Mouse (Mus musculus) testis, adult 2 months (tissue): ENCODE measurements around the gene Tmem208. TPM values are rescaled to one million over a fixed set of nuclear protein-coding genes. Genes with fewer than 3 reads are reported as not detected.

ENCODE experiments used
- H3K27ac ChIP-seq: fragments of 200-500 bp; 2 replicates; pipeline ENCODE4 v1.5.1; 2012; ENCODE audit warnings: low read depth, low read length; ENCODE audit not compliant: control insufficient read depth, insufficient read depth
- H3K27me3 ChIP-seq: fragments of 200-500 bp; 2 replicates; pipeline ENCODE4 v1.6.1; 2012; ENCODE audit warnings: mild to moderate bottlenecking, low read length, moderate library complexity; ENCODE audit not compliant: control insufficient read depth, insufficient read depth
- H3K36me3 ChIP-seq: fragments of 200-500 bp; 2 replicates; pipeline ENCODE4 v1.6.1; 2012; ENCODE audit warnings: mild to moderate bottlenecking, low read length; ENCODE audit not compliant: control insufficient read depth, insufficient read depth
- H3K4me1 ChIP-seq: fragments of 200-500 bp; 2 replicates; pipeline ENCODE4 v1.6.1; 2012; ENCODE audit warnings: low read length; ENCODE audit not compliant: control insufficient read depth, insufficient read depth
- H3K4me3 ChIP-seq: fragments of 200-500 bp; 2 replicates; pipeline ENCODE4 v1.5.1; 2012; ENCODE audit warnings: low read depth, mild to moderate bottlenecking, low read length, moderate library complexity, mixed read lengths; ENCODE audit not compliant: control insufficient read depth
- CTCF ChIP-seq: fragments of 200-500 bp; IDR thresholded peaks from 2 replicates; pipeline ENCODE4 v1.5.1; 2012; ENCODE audit warnings: low read depth, mild to moderate bottlenecking, inconsistent platforms, low read length, moderate library complexity; ENCODE audit not compliant: control insufficient read depth, insufficient read depth, insufficient replicate concordance
- POLR2A ChIP-seq: fragments of 200-500 bp; IDR thresholded peaks from 2 replicates; pipeline ENCODE4 v1.6.1; 2012; ENCODE audit warnings: low read depth, mild to moderate bottlenecking, inconsistent platforms, low read length, moderate library complexity; ENCODE audit not compliant: control insufficient read depth
- polyA plus RNA-seq: library from polyadenylated mRNA; depleted of rRNA; stranded (reverse); fragments of >200 nt; gene quantifications from 2 replicates; pipeline ENCODE4 v1.2.3, GENCODE M21; 2012; rRNA removed

Tmem208 gene
- polyA plus RNA-seq: 31.4 and 32.4 TPM in 2 replicates

DNA sequence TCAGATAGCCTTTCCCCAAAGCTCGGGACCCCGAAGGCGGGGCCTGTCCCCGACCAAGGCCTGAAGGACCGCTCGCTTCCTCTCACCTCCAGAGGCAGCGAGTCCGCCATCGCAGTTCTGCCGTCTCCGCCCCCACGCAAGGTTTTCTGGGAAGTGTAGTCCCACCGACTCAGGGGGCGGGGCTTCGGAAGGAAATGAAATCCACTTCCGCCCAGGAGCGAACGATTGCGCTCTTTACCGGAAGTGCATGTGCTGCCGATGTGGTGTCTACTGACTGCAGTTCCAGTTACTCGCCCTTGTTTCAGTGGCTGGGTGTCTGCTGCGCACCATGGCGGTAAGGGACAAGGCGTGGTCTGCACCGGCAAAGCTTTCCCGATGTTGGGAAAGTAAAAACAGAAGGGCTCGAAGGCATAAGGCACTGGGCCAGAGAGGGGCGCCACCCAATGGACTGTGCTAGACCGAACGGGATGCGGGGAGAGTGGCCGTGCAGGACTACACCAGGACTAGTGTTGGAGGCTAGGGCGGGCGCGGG is at the start of gene Tmem208, which contains the start of gene Lrrc29:
TSS of gene Tmem208 (plus strand) at position 214 of the 532 bp plus-strand sequence.
TSS of gene Lrrc29 (minus strand) at position 138 of the 532 bp plus-strand sequence.
- TF ChIP-seq POLR2A: peak; percentile 96
- no peak for TF ChIP-seq CTCF

DNA sequence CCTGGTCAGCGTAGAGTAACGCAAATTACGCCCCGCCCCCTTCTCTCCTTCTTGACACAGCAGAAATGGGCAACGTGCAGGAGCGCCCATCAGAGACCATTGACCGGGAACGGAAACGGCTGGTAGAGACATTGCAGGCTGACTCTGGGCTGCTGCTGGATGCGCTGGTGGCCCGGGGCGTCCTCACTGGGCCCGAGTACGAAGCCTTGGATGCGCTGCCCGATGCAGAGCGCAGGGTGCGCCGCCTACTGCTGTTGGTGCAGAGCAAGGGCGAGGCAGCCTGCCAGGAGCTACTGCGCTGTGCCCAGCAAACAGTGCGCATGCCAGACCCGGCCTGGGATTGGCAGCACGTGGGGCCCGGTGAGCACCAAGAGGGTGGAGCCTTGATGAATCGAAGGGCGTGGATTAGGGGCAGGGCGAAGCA is 47.2 kb upstream of the Tmem208 start:
- H3K4me1 ChIP-seq: peaks cover 12% of the 10 kb centered on the region
- no peaks in the 10 kb centered on the region for H3K36me3 ChIP-seq
- no peak for TF ChIP-seq CTCF
- no peak for TF ChIP-seq POLR2A
- no peak overlapping the region for H3K27ac ChIP-seq
- peak overlapping the region; percentile 23 for H3K4me3 ChIP-seq
- H3K27me3 ChIP-seq: no peaks in the 10 kb centered on the region

More for the DNA sequence above, at the start of gene Tmem208, which contains the start of gene Lrrc29:
- Histone ChIP-seq H3K4me3 (peak within 1 kb of the TSS; percentile 89), H3K27ac (peak within 1 kb of the TSS; percentile 91), H3K36me3 (no peaks in the 10 kb centered on the region; the same call in 1 of the 2 replicates), H3K4me1 (peaks cover 6% of the 10 kb centered on the region), H3K27me3 (no peaks in the 10 kb centered on the region)

DNA sequence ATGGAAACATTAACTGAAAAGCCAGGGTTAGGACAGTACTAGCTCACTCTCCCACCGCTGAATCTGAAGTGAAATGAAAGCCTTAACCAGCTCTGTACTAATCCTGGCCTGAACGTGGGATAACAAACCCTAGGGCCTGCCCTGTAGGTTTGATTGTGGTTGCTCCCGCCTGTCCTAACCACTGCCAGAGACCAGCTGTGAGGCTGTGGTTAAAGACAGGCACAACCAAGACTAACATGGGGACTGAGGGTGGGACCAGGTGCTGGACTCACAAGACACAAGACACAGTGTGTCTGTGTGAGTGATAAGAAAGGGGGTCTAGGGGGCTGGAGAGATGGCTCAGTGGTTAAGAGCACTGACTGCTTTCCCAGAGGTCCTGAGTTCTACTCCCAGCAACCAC is 45.6 kb upstream of the Tmem208 start:
- H3K4me3 ChIP-seq: no peak overlapping the region
- no peaks in the 10 kb centered on the region for H3K27me3 ChIP-seq
- no peak for TF ChIP-seq CTCF
- TF ChIP-seq POLR2A: no peak
- H3K36me3 ChIP-seq: no peaks in the 10 kb centered on the region
- no peak overlapping the region for H3K27ac ChIP-seq
- peaks cover 12% of the 10 kb centered on the region for H3K4me1 ChIP-seq

DNA sequence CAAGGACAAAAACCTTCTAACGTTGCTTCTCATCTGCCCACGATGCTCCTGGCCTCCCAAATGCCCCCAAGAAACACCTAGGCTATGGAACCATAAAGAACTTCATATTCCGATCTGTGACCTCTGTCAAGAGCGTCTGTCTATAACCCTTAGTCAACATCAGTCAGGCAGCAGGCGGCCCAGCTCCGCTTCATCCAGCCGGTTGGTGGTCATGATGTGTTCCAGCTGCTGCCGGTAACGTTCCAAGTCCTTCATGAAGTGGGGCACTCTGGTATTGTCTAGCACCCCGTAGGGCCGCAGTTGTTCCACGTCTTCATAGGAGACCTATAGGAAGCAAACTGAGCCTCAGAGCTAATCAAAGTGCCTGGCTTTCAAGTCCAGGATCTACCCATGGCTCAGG is 44.3 kb upstream of the Tmem208 start:
- Histone ChIP-seq H3K27ac (no peak overlapping the region), H3K4me1 (peaks cover 7% of the 10 kb centered on the region), H3K4me3 (no peak overlapping the region), H3K36me3 (no peaks in the 10 kb centered on the region), H3K27me3 (no peaks in the 10 kb centered on the region)
- TF ChIP-seq CTCF (no peak), POLR2A (no peak)

DNA sequence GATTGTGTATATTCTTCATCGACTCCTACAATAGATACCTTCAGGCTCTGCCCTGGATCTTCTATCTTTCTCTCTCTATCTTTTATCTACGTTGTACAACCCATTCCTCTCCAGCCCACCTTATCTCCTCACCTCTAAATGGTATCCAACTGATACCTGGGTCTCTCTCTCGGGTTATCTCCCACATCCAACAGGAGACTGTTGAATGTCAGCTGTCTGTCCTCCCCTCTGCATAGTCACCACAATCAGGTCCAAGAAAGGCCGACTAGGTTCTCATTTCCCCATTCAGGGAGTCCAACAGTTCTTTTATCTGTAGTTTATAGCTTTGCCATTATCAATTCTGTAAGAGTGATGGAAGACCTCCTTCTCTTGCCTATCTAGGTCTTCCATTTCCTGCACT is 43.9 kb upstream of the Tmem208 start:
- Histone ChIP-seq H3K27me3 (no peaks in the 10 kb centered on the region), H3K4me3 (no peak overlapping the region), H3K27ac (no peak overlapping the region), H3K4me1 (peaks cover 7% of the 10 kb centered on the region), H3K36me3 (no peaks in the 10 kb centered on the region)
- TF ChIP-seq POLR2A (no peak), CTCF (no peak)

DNA sequence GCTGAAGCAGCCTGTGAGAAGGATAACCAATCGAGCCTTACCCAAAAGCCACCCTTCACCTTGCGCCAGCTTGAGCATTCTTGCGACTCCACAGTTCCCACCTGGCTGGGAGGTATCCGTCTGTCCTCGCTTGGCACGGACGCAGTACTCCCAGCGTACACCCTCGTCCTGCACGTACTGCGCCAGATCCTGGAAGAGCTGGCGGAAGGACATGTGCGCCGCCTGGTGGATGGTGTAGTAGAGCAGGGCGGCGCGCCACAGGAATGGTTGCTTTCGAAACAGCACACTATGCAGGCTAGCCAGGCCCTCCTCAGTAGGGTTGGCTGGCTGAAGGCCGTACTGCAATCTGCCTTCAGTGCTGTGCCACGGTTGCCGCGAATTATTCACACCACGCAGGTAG is 43.1 kb upstream of the Tmem208 start:
- Histone ChIP-seq H3K4me1 (peaks cover 7% of the 10 kb centered on the region), H3K27me3 (no peaks in the 10 kb centered on the region), H3K4me3 (peak overlapping the region; percentile 23), H3K27ac (no peak overlapping the region), H3K36me3 (no peaks in the 10 kb centered on the region)
- no peak for TF ChIP-seq POLR2A
- TF ChIP-seq CTCF: peak; percentile 76; the same call in 1 of the 2 replicates

DNA sequence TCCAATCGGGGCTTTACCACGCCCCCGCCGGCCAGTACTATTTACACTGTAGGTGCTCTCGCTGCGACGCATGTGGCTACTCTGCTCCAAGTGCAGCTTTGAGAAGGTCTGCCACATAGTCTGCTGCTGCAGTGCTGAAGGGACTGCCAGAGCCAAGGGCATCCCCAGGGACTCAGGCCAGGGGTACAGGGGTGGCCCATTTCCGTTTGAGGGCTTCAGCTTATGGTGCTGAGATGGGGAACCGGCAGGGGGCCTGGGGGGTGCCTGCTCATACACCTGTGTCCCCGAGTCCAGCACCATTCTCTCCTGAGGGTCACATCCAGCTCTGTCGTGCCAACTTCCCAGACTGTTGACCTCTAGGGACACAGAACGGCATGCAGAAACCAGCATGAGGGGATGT is 40.6 kb upstream of the Tmem208 start:
- Histone ChIP-seq H3K27me3 (no peaks in the 10 kb centered on the region; the same call in 1 of the 2 replicates), H3K4me3 (peak overlapping the region; percentile 23), H3K4me1 (peaks cover 14% of the 10 kb centered on the region), H3K27ac (no peak overlapping the region), H3K36me3 (no peaks in the 10 kb centered on the region)
- no peak for TF ChIP-seq POLR2A

DNA sequence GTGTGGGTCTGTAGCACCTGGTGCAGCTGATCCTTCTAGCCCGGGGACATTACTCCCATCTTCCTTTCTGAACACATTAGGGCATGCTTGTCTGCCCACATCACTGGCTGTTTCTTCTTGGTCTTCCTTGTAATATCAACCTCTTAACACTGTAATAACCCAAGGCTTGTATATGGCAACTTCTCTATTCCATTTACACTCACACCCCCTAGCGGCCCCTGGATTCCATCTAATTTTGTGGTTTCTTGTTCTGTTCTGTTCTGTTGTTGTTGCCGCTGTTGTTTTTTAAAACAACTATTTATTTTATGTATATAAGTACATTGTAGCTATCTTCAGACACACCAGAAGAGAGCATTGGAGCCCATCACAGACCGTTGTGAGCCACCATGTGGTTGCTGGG is 39.2 kb upstream of the Tmem208 start:
- no peak overlapping the region for H3K27ac ChIP-seq
- peaks cover 17% of the 10 kb centered on the region for H3K4me1 ChIP-seq
- peak overlapping the region; percentile 58 for H3K4me3 ChIP-seq
- TF ChIP-seq CTCF (no peak), POLR2A (no peak)
- H3K36me3 ChIP-seq: no peaks in the 10 kb centered on the region
- H3K27me3 ChIP-seq: no peaks in the 10 kb centered on the region; the same call in 1 of the 2 replicates
